Mouse (Mus musculus) testis, adult 2 months (tissue): ENCODE measurements around the gene Parp14. TPM values are rescaled to one million over a fixed set of nuclear protein-coding genes. Genes with fewer than 3 reads are reported as not detected.
A peak's percentile ranks its signal among the peaks of the same experiment; 100 is the strongest.

Experiments
- H3K27ac ChIP-seq: fragments of 200-500 bp; 2 replicates; pipeline ENCODE4 v1.5.1; 2012; ENCODE audit warnings: low read depth, low read length; ENCODE audit not compliant: control insufficient read depth, insufficient read depth
- H3K27me3 ChIP-seq: fragments of 200-500 bp; 2 replicates; pipeline ENCODE4 v1.6.1; 2012; ENCODE audit warnings: mild to moderate bottlenecking, low read length, moderate library complexity; ENCODE audit not compliant: control insufficient read depth, insufficient read depth
- H3K36me3 ChIP-seq: fragments of 200-500 bp; 2 replicates; pipeline ENCODE4 v1.6.1; 2012; ENCODE audit warnings: mild to moderate bottlenecking, low read length; ENCODE audit not compliant: control insufficient read depth, insufficient read depth
- H3K4me1 ChIP-seq: fragments of 200-500 bp; 2 replicates; pipeline ENCODE4 v1.6.1; 2012; ENCODE audit warnings: low read length; ENCODE audit not compliant: control insufficient read depth, insufficient read depth
- H3K4me3 ChIP-seq: fragments of 200-500 bp; 2 replicates; pipeline ENCODE4 v1.5.1; 2012; ENCODE audit warnings: low read depth, mild to moderate bottlenecking, low read length, moderate library complexity, mixed read lengths; ENCODE audit not compliant: control insufficient read depth
- CTCF ChIP-seq: fragments of 200-500 bp; IDR thresholded peaks from 2 replicates; pipeline ENCODE4 v1.5.1; 2012; ENCODE audit warnings: low read depth, mild to moderate bottlenecking, inconsistent platforms, low read length, moderate library complexity; ENCODE audit not compliant: control insufficient read depth, insufficient read depth, insufficient replicate concordance
- POLR2A ChIP-seq: fragments of 200-500 bp; IDR thresholded peaks from 2 replicates; pipeline ENCODE4 v1.6.1; 2012; ENCODE audit warnings: low read depth, mild to moderate bottlenecking, inconsistent platforms, low read length, moderate library complexity; ENCODE audit not compliant: control insufficient read depth
- polyA plus RNA-seq: library from polyadenylated mRNA; depleted of rRNA; stranded (reverse); fragments of >200 nt; gene quantifications from 2 replicates; pipeline ENCODE4 v1.2.3, GENCODE M21; 2012; rRNA removed

The Parp14 gene
- 0.27 and 0.34 TPM in 2 replicates for polyA plus RNA-seq

- H3K27ac ChIP-seq = peak within 1 kb of the TSS; percentile 53
- H3K36me3 ChIP-seq = no peaks in the 10 kb centered on the region
- H3K27me3 ChIP-seq = peaks cover 6% of the 10 kb centered on the region
- TF ChIP-seq POLR2A (no peak), CTCF (no peak)
- H3K4me3 ChIP-seq = peak within 1 kb of the TSS; percentile 90
- peaks cover 20% of the 10 kb centered on the region for H3K4me1 ChIP-seq
Measured at GRCm38 (mm10) chr16:35871048-35871851, at the start of gene Parp14. TSS of gene Parp14 (minus strand) at chr16:35871544.

GRCm38 (mm10) chr16:35918721-35919543 lies 47.6 kb upstream of the Parp14 start:
- H3K27ac ChIP-seq = no peak overlapping the region
- TF ChIP-seq POLR2A = no peak
- TF ChIP-seq CTCF = no peak
- H3K4me3 ChIP-seq = no peak overlapping the region
- H3K27me3 ChIP-seq = no peaks in the 10 kb centered on the region
- no peaks in the 10 kb centered on the region for H3K36me3 ChIP-seq
- H3K4me1 ChIP-seq = no peaks in the 10 kb centered on the region

DNA sequence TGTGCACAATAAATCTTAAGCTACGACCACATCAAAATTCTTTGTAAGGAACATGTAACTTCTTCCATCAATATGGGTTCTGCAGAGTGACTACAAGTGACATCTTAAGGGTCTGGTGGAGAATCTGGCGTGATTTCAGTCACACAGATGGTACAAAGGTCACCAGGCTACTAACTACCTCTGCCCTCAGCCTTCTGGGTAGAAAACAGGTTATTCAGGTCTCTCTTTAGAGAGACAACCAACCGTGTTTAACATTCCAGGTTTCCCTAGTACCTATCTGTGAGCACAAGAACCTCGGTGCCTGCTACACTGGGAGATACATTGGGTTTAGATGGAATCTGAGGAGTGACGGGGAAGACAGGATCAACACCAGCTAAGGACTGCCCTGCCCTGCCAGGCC lies 43.0 kb upstream of the Parp14 start:
- H3K27me3 ChIP-seq = no peaks in the 10 kb centered on the region
- TF ChIP-seq POLR2A (no peak), CTCF (no peak)

GRCm38 (mm10) chr16:35913526-35913925 lies 42.2 kb upstream of the Parp14 start:
- H3K4me1 ChIP-seq = no peaks in the 10 kb centered on the region
- H3K36me3 ChIP-seq = no peaks in the 10 kb centered on the region
- TF ChIP-seq CTCF (no peak), POLR2A (no peak)
- H3K27ac ChIP-seq = no peak overlapping the region
- no peak overlapping the region for H3K4me3 ChIP-seq
- H3K27me3 ChIP-seq = no peaks in the 10 kb centered on the region

More for the DNA sequence above, 43.0 kb upstream of the Parp14 start:
- H3K36me3 ChIP-seq = no peaks in the 10 kb centered on the region
- H3K4me3 ChIP-seq = no peak overlapping the region
- H3K4me1 ChIP-seq = no peaks in the 10 kb centered on the region
- H3K27ac ChIP-seq = no peak overlapping the region

- Histone ChIP-seq H3K27me3 (no peaks in the 10 kb centered on the region), H3K27ac (no peak overlapping the region), H3K4me1 (no peaks in the 10 kb centered on the region), H3K36me3 (no peaks in the 10 kb centered on the region), H3K4me3 (no peak overlapping the region)
- TF ChIP-seq CTCF (no peak), POLR2A (no peak)
Measured at GRCm38 (mm10) chr16:35911449-35911848, 40.1 kb upstream of the Parp14 start.

DNA sequence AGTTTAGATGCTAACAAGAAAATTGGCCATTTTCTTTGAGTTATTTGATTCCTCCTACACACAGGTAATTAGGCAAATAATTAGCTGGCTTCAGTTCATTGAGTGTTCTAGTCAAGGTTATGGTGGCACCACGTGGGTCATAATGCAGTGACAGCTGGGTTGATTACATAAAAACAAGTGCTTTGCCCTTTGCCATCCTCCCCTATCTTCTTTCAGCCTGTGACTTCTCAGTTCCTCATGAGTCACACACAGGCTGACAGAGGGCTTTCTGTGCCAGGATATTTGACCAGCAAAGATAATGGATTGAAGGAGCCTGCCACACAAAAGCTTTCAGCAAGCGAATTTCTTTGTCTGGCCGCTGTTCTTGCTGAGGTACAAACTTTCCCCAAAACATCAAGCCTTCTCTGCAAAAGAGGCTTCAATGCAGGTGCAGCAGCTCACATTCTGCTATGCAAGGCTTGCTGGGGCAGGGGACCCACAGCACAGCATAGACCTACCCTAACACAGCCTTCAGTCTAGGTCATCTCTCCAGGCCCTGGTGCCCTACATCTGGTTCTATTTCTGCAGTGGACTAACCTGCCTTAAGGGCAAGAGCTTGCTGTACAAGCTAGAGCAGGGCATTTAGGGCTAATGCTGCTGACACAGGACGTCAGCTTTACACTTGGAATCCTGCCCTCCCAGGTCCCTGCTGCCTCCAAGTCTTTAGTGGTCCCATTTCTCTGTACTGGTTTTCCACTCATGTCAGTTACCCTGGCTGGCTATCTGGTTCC lies 36.3 kb upstream of the Parp14 start:
- TF ChIP-seq POLR2A (no peak), CTCF (no peak)
- no peaks in the 10 kb centered on the region for H3K27me3 ChIP-seq
- no peaks in the 10 kb centered on the region for H3K4me1 ChIP-seq
- H3K27ac ChIP-seq = no peak overlapping the region
- no peaks in the 10 kb centered on the region for H3K36me3 ChIP-seq
- H3K4me3 ChIP-seq = no peak overlapping the region

DNA sequence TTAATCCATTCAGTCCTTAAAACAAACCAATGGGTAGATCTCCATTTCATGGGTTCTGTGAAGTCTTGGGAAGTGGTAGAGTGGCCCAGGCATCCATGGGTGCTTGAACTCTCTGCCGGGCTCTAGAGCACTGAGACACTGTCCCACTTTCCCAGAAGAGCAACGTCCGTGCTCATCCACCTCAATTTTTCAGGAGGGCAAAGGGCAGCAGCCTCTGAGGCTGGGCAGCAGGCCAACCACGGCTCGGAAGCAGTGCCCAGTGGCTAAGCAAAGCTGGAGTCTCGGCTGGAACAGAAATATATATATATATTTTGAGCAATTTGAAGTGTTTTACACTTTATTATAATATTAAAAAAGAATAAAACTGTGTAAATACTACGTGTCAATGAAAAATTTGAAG lies 35.5 kb upstream of the Parp14 start:
- TF ChIP-seq POLR2A = no peak
- Histone ChIP-seq H3K4me3 (no peak overlapping the region), H3K4me1 (no peaks in the 10 kb centered on the region), H3K36me3 (no peaks in the 10 kb centered on the region), H3K27ac (no peak overlapping the region), H3K27me3 (no peaks in the 10 kb centered on the region)
